Mouse (Mus musculus): ENCODE results near the gene Ebf1. TPM values are rescaled to one million over a fixed set of nuclear protein-coding genes. Genes with fewer than 3 reads are reported as not detected.

The Ebf1 gene
- polyA plus RNA-seq, 1 experiment from 2014 or later = 16.2 TPM

GRCm38 (mm10) chr11:44779030-44779429, 161.9 kb downstream of the Ebf1 start:
- Histone ChIP-seq H3K4me2 (ENCODE audit: low read depth, low read length) (no peak overlapping the region), H3K9ac (ENCODE audit: low read length) (no peak overlapping the region), H3K36me3 (ENCODE audit: control insufficient read depth, insufficient read depth) (no peaks in the 10 kb centered on the region), H3K4me3 (ENCODE audit: low read length) (no peak overlapping the region), H3K9me3 (replicated peaks; ENCODE audit: control insufficient read depth, low read length) (no peaks in the 10 kb centered on the region), H3K4me1 (ENCODE audit: control insufficient read depth, insufficient read depth, low read length) (no peaks in the 10 kb centered on the region), H3K27ac (ENCODE audit: low read length) (no peak overlapping the region), H3K27me3 (ENCODE audit: control insufficient read depth, insufficient read depth, low read length) (no peaks in the 10 kb centered on the region)
- WGBS = 93% methylated on average over 1 of the region's 1 CpGs
- no peak for ATAC-seq (replicated peaks; ENCODE audit: extremely low read depth, insufficient read depth, low FRiP score)

- no peaks in the 10 kb centered on the region for H3K36me3 ChIP-seq (ENCODE audit: control insufficient read depth, insufficient read depth)
- WGBS = 80% methylated on average over 14 of the region's 14 CpGs
- H3K27me3 ChIP-seq (ENCODE audit: control insufficient read depth, insufficient read depth, low read length) = no peaks in the 10 kb centered on the region
- H3K9ac ChIP-seq (ENCODE audit: low read length) = no peak overlapping the region
- H3K9me3 ChIP-seq (replicated peaks; ENCODE audit: control insufficient read depth, low read length) = no peaks in the 10 kb centered on the region
- H3K27ac ChIP-seq (ENCODE audit: low read length) = no peak overlapping the region
- no peaks in the 10 kb centered on the region for H3K4me1 ChIP-seq (ENCODE audit: control insufficient read depth, insufficient read depth, low read length)
- H3K4me3 ChIP-seq (ENCODE audit: low read length) = no peak overlapping the region
- no peak for ATAC-seq (replicated peaks; ENCODE audit: extremely low read depth, insufficient read depth, low FRiP score)
- H3K4me2 ChIP-seq (ENCODE audit: low read depth, low read length) = no peak overlapping the region
Measured at GRCm38 (mm10) chr11:44784255-44785029, 167.3 kb downstream of the Ebf1 start.

DNA sequence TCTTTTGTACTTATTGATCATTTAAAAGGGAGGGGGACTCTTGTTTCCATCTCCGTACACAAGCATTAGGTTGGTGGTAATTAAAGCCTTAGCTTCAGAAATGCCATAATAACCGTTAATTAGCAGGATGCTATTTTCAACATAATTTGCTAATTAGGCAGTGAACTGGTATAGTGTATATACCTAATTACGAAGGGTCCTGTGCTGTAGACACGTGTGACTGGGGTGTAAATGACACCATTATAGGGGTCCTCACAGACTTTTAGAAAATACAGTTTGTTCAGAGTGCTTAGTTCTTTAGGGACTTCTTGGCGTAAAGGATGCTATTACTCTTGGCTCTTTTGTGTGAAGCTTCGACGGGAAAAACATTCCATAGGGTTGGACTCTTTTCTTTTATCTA, 167.9 kb downstream of the Ebf1 start:
- ATAC-seq (replicated peaks; ENCODE audit: extremely low read depth, insufficient read depth, low FRiP score) = no peak
- no peak overlapping the region for H3K27ac ChIP-seq (ENCODE audit: low read length)
- H3K4me3 ChIP-seq (ENCODE audit: low read length) = no peak overlapping the region
- no peak overlapping the region for H3K9ac ChIP-seq (ENCODE audit: low read length)
- H3K4me1 ChIP-seq (ENCODE audit: control insufficient read depth, insufficient read depth, low read length) = no peaks in the 10 kb centered on the region
- no peaks in the 10 kb centered on the region for H3K27me3 ChIP-seq (ENCODE audit: control insufficient read depth, insufficient read depth, low read length)
- H3K4me2 ChIP-seq (ENCODE audit: low read depth, low read length) = no peak overlapping the region
- no peaks in the 10 kb centered on the region for H3K9me3 ChIP-seq (replicated peaks; ENCODE audit: control insufficient read depth, low read length)
- 62% methylated on average over 7 of the region's 7 CpGs for WGBS
- H3K36me3 ChIP-seq (ENCODE audit: control insufficient read depth, insufficient read depth) = no peaks in the 10 kb centered on the region

DNA sequence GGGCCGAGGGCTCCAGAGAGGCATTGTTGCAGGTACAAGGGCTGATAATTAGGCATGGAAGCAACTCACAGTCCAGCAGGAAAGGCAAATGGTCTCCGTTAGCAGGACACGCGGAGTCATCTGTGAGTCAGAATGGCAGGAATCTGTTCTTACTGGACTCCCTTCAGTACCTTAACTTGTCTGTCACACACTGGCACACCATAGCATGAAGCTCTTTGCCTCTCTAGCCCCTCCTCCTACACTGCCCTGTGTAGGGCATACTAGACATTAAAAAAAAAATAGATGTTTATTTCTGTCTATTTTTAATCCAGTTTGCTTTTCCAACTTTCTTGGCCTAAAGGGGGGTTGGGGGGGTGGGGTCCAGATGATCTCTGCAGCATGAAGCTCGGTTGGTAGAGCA, 168.4 kb downstream of the Ebf1 start:
- Histone ChIP-seq H3K27me3 (ENCODE audit: control insufficient read depth, insufficient read depth, low read length) (no peaks in the 10 kb centered on the region), H3K4me1 (ENCODE audit: control insufficient read depth, insufficient read depth, low read length) (no peaks in the 10 kb centered on the region), H3K9me3 (replicated peaks; ENCODE audit: control insufficient read depth, low read length) (no peaks in the 10 kb centered on the region), H3K36me3 (ENCODE audit: control insufficient read depth, insufficient read depth) (no peaks in the 10 kb centered on the region), H3K27ac (ENCODE audit: low read length) (no peak overlapping the region), H3K4me3 (ENCODE audit: low read length) (no peak overlapping the region), H3K9ac (ENCODE audit: low read length) (no peak overlapping the region), H3K4me2 (ENCODE audit: low read depth, low read length) (no peak overlapping the region)
- 62% methylated on average over 5 of the region's 5 CpGs for WGBS
- ATAC-seq (replicated peaks; ENCODE audit: extremely low read depth, insufficient read depth, low FRiP score) = no peak

- no peaks in the 10 kb centered on the region for H3K36me3 ChIP-seq (ENCODE audit: control insufficient read depth, insufficient read depth)
- whole genome bisulfite sequencing = 86% methylated on average over 1 of the region's 1 CpGs
- no peaks in the 10 kb centered on the region for H3K9me3 ChIP-seq (replicated peaks; ENCODE audit: control insufficient read depth, low read length)
- no peak overlapping the region for H3K27ac ChIP-seq (ENCODE audit: low read length)
- H3K9ac ChIP-seq (ENCODE audit: low read length) = no peak overlapping the region
- no peak overlapping the region for H3K4me3 ChIP-seq (ENCODE audit: low read length)
- H3K27me3 ChIP-seq (ENCODE audit: control insufficient read depth, insufficient read depth, low read length) = no peaks in the 10 kb centered on the region
- H3K4me2 ChIP-seq (ENCODE audit: low read depth, low read length) = no peak overlapping the region
- ATAC-seq (replicated peaks; ENCODE audit: extremely low read depth, insufficient read depth, low FRiP score) = no peak
- H3K4me1 ChIP-seq (ENCODE audit: control insufficient read depth, insufficient read depth, low read length) = peaks cover 2% of the 10 kb centered on the region; the same call in 1 of the 2 replicates
Measured at GRCm38 (mm10) chr11:44788003-44788402, 170.9 kb downstream of the Ebf1 start.

DNA sequence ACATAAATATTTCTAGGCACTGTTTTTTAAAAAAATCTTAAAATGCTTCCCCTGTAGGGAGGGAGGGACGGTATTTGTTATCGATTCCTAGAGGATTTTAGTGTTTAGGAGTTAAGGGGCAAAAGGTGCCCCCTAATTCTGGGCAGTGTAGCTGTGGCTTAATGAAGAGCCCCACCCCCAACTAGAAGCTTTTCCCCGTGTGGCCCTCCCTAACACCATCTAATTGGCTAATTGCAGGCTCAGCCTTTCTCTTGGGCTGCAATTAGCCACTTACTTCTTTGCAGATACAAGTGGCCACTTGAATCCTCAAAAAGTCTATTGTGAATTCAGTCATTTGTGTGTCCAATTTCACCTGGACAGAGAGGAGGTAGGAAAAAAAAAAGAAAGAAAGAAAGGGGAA, 175.7 kb downstream of the Ebf1 start:
- H3K9ac ChIP-seq (ENCODE audit: low read length) = no peak overlapping the region
- H3K27ac ChIP-seq (ENCODE audit: low read length) = no peak overlapping the region
- H3K4me2 ChIP-seq (ENCODE audit: low read depth, low read length) = no peak overlapping the region
- H3K36me3 ChIP-seq (ENCODE audit: control insufficient read depth, insufficient read depth) = no peaks in the 10 kb centered on the region
- H3K9me3 ChIP-seq (replicated peaks; ENCODE audit: control insufficient read depth, low read length) = no peaks in the 10 kb centered on the region
- no peak overlapping the region for H3K4me3 ChIP-seq (ENCODE audit: low read length)
- H3K27me3 ChIP-seq (ENCODE audit: control insufficient read depth, insufficient read depth, low read length) = no peaks in the 10 kb centered on the region
- WGBS = 27% methylated on average over 3 of the region's 3 CpGs
- ATAC-seq (replicated peaks; ENCODE audit: extremely low read depth, insufficient read depth, low FRiP score) = no peak
- peaks cover 2% of the 10 kb centered on the region; the same call in 1 of the 2 replicates for H3K4me1 ChIP-seq (ENCODE audit: control insufficient read depth, insufficient read depth, low read length)

DNA sequence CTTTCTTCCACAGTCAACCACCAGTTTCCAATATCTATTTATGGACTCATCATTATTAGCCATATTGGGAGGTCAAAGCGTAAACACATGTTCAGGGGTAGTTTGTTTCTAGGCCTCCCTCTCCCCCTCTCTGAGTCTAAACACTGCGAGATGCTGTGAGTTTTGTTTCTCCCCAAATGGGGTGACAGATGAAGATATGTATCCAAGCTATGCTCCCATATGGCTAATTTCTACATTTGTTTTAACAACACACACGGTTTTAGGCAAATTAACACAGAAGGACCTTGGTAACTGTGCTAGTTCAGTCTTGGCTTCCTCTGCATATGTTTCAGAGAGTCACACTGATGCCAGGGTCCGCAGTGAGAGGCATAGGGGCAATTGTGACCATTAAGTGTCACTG, 177.8 kb downstream of the Ebf1 start:
- Histone ChIP-seq H3K27ac (ENCODE audit: low read length) (no peak overlapping the region), H3K9me3 (replicated peaks; ENCODE audit: control insufficient read depth, low read length) (no peaks in the 10 kb centered on the region), H3K4me3 (ENCODE audit: low read length) (no peak overlapping the region), H3K9ac (ENCODE audit: low read length) (no peak overlapping the region), H3K4me2 (ENCODE audit: low read depth, low read length) (no peak overlapping the region), H3K36me3 (ENCODE audit: control insufficient read depth, insufficient read depth) (no peaks in the 10 kb centered on the region), H3K27me3 (ENCODE audit: control insufficient read depth, insufficient read depth, low read length) (no peaks in the 10 kb centered on the region), H3K4me1 (ENCODE audit: control insufficient read depth, insufficient read depth, low read length) (peaks cover 2% of the 10 kb centered on the region; the same call in 1 of the 2 replicates)
- ATAC-seq (replicated peaks; ENCODE audit: extremely low read depth, insufficient read depth, low FRiP score) = no peak
- 88% methylated on average over 4 of the region's 4 CpGs for WGBS

DNA sequence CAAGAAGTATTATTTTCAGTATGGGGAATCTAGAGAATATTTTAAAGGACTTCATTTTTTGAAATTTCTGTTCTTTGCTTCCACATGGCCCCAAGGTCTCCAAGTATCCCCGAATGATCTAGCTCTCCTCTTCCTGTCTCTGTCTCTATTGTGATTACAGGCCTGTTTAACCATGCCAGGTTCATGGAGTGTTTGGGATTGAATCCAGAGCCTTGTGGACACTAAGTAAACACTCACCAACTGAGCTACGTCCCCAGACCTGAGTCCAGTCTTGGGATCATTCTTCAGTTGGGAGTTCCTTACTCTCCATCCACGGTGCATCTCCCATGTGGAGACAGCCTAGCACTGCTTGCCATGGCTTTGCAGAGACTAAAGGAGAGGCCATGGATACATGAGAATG, 178.7 kb downstream of the Ebf1 start:
- Histone ChIP-seq H3K4me1 (ENCODE audit: control insufficient read depth, insufficient read depth, low read length) (peaks cover 2% of the 10 kb centered on the region; the same call in 1 of the 2 replicates), H3K4me2 (ENCODE audit: low read depth, low read length) (no peak overlapping the region), H3K36me3 (ENCODE audit: control insufficient read depth, insufficient read depth) (no peaks in the 10 kb centered on the region), H3K27me3 (ENCODE audit: control insufficient read depth, insufficient read depth, low read length) (no peaks in the 10 kb centered on the region), H3K9me3 (replicated peaks; ENCODE audit: control insufficient read depth, low read length) (no peaks in the 10 kb centered on the region), H3K9ac (ENCODE audit: low read length) (no peak overlapping the region), H3K4me3 (ENCODE audit: low read length) (no peak overlapping the region), H3K27ac (ENCODE audit: low read length) (no peak overlapping the region)
- 59% methylated on average over 3 of the region's 3 CpGs for WGBS
- ATAC-seq (replicated peaks; ENCODE audit: extremely low read depth, insufficient read depth, low FRiP score) = no peak

- no peak overlapping the region for H3K4me2 ChIP-seq (ENCODE audit: low read depth, low read length)
- no peaks in the 10 kb centered on the region for H3K36me3 ChIP-seq (ENCODE audit: control insufficient read depth, insufficient read depth)
- H3K27me3 ChIP-seq (ENCODE audit: control insufficient read depth, insufficient read depth, low read length) = no peaks in the 10 kb centered on the region
- no peak overlapping the region for H3K4me3 ChIP-seq (ENCODE audit: low read length)
- no peak for ATAC-seq (replicated peaks; ENCODE audit: extremely low read depth, insufficient read depth, low FRiP score)
- no peaks in the 10 kb centered on the region for H3K4me1 ChIP-seq (ENCODE audit: control insufficient read depth, insufficient read depth, low read length)
- H3K9ac ChIP-seq (ENCODE audit: low read length) = no peak overlapping the region
- H3K27ac ChIP-seq (ENCODE audit: low read length) = no peak overlapping the region
- H3K9me3 ChIP-seq (replicated peaks; ENCODE audit: control insufficient read depth, low read length) = no peaks in the 10 kb centered on the region
- 67% methylated on average over 3 of the region's 3 CpGs for WGBS
Measured at GRCm38 (mm10) chr11:44798270-44798669, 181.2 kb downstream of the Ebf1 start.
